Mouse (Mus musculus): Measurements from ENCODE around the gene Rftn1.

GRCm38 (mm10) chr17:50078749-50079148 lies 111.7 kb downstream of the Rftn1 start:
- TF ChIP-seq CTCF (IDR thresholded peaks at IDR 0.05; ENCODE audit: borderline replicate concordance, control insufficient read depth, extremely low read depth, insufficient read depth, low read length, poor library complexity) = no peak
- TF ChIP-seq POLR2A (IDR thresholded peaks at IDR 0.05; ENCODE audit: control insufficient read depth, extremely low read depth, insufficient read depth, low read length, poor library complexity) = no peak

Data from thymus, adult 2 months (tissue).